Mouse (Mus musculus) heart, adult 9 months (tissue): ENCODE measurements around the gene Abhd2.

Experiments
- DNase-seq, 2 experiments: peaks; one replicate each; pipeline ENCODE4 v3.0.0; 2022; ENCODE audit warnings: low spot score in 2 of 2

The Abhd2 gene

DNA sequence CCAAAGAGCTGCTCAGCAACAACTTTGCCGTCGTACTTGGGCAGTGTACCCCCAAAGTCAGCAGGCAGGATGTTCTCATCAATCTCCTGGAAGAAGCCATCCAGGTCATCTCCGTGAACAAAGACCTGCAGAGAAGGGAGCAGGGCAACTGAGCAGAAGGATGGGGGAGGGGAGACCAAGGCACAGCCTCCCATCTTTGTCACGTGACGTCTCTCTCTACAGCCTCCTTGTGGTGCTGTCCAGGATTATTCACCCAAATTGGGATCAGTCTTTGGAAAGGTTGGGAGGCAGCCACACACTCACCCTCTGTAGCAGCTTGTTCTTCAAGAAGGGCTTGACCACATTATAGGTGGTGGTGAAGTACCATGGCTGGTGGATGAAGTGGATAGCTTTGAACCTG is 102.6 kb downstream of the Abhd2 start:
- DNase-seq = no peak

DNA sequence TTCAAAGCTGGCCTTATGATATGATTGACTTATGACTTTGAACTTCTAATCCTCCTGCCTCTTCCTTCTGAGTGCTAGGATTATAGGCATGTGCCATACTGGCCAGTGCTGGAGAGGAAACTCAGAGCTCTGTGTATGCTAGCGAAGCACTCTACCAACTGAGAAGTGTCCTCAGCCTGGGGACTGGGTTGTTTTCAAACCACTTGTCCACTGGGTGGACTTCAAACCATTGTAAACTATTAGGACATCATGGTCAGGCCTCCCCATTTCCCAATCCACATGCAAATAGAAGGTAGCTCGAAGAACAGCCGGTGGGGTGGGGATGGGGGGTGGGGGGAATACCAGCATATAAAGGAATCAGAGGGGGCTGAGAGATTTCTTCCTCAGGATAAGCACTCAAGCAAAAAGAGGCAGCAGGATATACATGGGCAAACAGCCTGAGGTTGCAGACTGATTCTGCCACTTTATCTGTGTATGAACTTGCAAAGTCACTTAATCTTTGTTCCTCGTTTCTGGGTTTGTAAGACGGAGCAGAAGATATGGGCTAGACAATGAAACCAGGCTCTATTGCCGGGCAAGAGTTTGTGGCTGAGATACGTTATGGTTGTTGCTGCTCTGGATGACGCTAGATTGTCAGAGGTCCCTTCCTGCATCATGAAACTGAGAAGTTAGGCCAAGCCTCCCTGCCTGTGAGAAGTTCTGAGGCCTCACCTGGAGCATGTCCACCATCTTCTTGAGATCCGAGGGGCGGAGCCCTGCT is 103.7 kb downstream of the Abhd2 start:
- DNase-seq = no peak

DNA sequence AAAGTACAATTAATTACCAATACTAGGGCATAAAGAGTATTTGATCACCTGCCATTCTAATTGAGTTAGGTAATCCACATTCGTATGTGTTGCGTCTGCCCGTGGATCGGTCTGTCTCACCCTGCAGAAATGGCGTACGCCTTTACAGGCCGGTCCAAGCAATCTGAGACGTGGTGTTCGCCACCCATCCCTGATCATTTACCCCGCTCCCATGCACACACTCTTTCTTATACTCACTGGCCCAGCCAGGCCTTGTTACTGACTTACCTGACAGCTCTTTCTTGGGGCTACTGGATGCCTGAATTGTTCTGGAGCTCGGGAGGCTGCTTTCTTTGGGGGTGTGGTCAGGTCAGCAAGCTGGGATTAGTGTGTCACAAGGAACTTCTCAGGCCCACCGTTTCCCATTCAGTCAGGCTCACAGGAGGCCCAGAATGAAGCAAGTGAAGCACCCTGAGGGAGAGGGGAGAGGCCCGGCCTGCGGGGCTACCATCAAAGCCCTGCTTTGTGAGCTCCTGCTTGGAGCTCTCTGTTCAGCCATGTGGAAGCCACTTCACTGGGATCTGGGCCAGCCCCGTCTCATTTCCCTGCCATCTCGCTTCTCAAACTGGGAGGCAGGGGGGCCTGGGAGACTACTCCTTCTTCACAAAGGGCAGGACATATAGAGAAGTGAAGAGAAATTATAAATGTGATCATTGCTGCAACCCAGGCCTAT is 113.6 kb downstream of the Abhd2 start, which contains the start of gene Rlbp1:
Rlbp1 (minus strand) TSS at position 627 of the 712 bp plus-strand sequence.
- DNase-seq = no peak

DNA sequence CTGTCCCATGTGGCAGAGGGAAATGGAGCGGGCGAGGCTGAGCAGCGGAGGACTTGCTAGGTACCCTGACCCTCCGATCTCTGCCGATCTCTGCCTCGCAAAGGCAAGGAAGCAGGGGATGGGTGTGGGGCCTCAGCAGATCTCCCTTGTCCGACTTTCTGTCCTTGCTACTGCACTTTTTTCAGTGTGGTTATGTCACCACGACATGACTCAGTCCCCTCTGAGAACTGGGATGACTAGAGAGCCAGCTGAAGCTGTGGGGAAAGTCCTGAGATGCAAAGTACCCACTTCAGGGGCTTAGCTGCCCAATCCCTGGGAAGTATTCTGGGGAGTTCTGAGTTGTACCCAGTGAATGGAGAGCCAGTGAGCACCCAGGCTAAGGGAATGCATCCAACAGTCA is 114.1 kb downstream of the Abhd2 start:
- no peak for DNase-seq

DNA sequence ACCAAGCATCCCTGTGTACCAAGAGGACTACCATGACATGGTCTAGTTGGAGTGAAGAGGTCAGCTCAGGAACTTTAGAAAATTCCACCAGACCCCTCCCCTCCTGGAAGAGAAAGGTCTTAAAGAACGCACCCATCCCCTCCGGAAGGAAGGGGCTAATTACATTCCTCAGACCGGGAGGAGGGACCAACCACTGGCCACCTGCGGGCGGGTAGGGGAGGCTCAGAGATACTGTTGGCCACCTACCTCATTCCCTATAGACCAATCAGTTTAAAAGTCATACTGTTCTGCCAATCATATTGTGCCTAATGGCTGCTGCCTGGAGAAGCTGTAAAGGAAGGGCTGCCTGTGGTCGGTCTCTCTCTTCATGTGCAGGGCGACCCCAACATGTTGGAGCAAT is 115.0 kb downstream of the Abhd2 start:
- DNase-seq = no peak

DNA sequence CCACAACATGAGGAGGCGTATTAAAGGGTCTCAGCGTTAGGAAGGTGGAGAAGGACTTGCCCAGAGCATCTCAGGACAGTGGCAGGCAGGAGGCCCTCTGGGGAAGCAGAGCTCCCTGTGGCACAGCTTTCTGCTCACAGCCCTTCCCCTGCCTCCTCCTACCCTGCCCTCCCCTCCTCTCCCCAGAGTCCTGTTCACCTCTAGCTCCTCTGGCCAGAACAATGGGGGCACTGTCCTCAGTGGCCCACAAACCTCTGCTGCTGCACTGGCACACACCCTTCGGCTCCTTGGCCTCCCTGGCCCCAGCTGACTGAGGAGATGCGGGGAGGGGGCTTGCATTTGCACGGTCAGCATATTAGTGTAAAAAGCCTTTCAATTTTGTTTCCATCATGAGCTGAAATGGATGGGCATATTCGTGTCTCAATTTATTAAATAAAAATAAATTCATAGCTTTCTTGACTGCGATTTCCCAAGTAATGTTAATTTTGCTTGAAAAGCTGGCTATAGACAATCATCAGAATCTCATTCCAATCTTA is 115.7 kb downstream of the Abhd2 start:
- DNase-seq = no peak

DNA sequence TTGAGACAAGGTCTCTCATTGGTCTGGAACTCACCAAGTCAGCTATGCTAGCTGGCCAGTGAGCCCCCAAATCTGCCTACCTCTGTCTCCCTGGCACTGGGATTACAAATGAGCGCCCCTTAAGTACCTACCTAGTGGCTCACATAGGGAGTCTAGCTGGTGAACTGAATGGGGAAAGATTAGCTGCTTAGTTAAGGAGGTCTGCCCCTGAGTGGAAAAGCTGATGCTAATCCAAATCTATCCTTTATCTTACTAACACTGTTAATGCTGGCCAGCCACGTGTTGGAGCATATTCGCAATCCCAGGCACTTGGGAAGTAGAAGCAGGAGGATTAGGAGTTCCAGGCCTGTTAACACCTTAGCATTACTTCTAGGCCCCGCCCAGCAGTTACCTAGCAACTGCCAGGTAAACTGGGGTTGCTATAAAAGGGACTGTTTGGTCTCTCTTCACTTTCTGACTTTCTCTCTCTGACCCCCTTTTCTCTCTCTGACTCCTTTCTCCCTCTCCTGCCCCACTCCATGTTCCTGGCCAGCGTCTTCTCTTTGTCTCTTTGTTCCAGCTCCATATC is 117.2 kb downstream of the Abhd2 start:
- no peak for DNase-seq

DNA sequence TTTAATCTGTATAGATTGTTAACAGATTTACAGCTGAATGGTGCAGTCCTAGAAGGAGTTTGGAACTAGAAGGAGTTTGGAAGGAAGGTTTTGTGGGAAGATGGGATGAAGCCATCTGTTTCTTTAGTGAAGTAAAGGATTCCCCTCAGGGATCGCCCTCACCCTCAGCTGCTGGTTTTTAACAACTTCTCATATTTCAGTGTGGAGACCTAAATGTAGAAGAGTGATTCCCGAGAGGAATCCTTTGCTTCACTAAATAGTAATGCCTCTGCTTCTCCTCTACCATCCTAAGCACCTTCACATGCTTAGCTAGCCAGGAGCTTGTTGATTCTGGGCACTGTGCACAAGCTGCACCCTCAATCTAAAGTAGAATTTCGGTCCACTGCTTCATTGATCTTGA is 118.5 kb downstream of the Abhd2 start:
- DNase-seq = no peak

DNA sequence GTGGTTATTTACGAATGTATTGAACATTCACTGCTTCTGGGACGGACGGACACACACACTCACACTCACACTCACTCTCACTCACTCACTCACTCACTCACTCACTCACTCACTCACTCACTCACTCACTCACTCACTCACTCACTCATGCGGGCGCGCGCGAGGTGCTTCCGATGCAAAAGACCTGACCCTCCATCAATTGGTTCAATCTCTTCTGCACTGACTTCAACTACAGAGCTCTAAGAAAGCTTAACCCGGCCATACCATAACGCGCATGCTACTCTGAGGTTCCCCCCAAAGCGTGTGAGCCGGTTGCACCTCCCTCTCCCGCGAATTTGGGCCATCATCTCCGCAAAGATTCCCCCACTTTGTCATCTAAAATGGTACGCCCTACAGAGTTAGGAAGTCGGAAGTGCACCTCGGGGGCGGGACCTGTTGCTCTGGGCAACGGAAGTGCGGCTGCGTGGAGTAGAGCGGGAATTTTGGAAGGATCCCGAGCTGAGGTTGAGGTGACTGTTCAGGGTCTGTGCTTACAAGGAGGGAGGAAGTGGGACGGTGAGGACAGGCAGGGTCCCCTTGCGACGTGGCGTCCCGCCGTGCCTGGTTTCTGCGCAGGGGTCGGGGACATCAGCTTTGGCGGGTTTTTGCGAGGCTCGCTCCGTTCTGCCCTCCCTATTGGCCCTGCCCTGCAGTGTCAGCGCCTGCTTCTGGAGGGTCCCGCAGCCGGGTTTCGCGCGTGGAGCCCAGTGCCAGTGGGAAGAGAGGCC is 119.1 kb downstream of the Abhd2 start, which contains the start of gene Fanci:
Fanci (plus strand) TSS at position 47 of the 767 bp plus-strand sequence.
- DNase-seq = peak; percentile 84 to 93

DNA sequence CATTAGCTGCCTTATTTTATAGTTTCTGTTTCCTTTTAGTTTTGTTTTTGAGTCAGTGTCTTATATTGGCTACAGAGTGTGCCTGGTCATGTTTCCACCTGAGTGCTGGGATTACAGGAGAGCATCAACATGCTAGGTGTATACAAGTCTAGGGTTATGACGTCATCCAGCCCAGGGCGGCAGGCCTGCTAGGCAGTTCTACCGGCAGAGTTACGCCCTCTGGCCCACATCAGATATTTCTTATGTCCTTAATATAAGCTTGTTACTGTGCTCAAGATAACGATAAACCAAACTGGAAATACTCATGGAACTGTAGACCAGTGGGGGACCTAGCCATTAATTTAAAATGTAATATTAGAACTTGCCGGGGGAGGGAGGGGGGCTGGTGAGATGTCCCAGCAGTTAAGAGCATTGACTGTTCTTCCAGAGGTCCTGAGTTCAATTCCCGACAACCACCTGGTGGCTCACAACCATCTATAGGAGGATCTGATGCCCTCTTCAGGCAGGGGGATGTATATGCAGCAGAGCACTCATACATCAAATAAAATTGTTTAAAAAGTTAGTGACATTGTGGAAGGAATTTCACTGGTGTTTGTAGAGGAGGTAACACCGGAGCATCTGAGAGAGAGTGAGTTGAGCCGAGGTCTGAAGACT is 120.0 kb downstream of the Abhd2 start:
- DNase-seq = no peak

DNA sequence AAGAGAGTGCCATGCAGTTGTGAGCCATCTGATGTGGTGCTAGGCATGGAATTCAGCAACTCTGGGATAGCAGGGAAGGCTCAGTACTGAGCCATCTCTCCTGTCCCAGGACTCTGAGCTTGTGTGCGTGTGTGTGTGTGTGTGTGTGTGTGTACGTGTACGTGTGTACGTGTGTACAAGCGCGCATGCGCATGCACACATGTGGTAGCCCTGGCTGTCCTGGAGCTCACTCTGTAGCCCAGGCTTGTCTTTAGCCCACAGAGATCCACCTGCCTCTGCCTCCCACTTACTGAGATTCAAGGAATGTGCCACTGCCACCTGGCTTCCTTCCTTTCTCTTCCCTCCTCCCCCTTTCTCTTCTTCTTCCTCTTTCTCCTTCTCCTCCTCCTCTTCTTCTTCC is 120.9 kb downstream of the Abhd2 start:
- DNase-seq = no peak

DNA sequence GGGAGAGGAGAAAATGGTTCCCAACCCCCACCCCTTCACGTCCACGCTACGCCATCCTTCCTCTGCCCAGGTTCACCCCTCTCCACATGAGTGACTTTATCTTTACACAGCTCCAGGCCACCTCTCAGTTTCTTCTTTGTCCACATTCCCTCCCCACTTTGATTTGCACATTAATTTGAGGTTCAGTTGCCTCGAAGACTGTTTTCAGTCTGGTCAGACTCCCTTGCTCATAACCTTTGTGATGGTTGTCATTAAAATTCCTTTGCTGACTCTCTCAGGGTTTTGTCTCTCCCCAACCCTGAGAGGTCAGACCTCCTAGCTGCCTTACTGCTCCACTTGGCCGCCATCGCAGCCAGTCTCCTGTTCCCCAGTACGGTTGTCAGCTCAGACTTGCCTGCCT is 121.7 kb downstream of the Abhd2 start:
- DNase-seq = no peak

DNA sequence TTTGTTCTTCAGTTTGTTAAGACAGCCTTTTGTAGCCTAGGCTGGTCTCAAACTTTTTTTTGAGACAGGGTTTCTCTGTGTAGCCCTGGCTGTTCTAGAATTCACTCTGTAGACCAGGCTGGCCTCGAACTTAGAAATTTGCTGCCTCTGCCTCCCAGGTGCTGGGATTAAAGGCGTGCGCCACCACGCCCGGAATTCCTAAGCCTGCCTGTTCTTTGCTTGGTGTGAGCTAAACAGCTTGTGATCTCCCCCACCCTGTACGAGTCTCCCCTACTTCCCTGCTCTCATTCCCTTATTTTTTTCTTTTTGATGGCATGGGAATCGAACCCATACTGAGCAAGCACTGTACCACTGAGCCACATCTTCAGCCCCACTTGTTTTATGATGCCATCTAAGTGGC is 122.2 kb downstream of the Abhd2 start:
- DNase-seq = no peak

DNA sequence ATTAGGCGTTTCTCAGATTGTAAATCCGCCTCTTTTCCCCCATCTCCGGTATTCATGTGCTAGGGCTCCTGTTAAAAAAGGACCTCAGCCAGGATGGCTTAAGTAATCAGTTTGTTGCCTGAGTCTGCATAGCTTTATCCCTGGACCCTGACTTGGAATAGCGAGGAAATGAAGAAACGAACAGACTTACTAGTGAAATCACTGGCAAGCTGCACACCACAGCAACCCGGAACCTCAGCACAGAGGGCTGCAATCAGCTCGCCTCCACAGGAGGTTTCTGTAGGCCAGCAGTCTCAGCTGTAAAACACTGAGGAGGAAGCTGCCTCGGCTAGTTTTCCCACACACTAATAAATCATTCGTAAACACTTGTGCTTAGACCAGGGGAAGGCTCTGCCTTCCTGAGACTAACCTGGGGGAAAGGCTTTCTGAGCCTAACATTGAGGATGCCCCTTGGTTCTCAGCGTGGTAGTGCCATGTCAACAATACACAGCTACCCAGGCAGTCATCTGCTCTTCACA is 124.5 kb downstream of the Abhd2 start:
- DNase-seq = no peak

DNA sequence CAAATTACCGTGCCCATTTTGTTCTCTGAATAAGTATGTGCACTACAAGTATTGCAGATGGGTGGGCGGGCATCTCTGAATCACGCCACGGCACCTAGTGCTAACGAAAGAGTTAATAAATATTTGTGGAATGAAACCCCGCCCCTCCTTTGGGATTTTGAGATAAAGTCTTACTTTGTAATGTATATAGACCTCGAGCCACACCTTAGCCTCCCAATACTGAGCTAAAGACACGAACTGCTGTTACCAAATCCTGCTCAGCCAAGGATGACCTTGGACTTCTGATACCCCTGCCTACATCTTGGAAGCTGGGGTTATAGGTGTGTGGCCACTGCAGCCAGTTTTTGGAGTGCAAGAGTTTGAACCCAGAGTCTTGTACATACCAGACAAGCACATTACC is 125.4 kb downstream of the Abhd2 start:
- DNase-seq = no peak

DNA sequence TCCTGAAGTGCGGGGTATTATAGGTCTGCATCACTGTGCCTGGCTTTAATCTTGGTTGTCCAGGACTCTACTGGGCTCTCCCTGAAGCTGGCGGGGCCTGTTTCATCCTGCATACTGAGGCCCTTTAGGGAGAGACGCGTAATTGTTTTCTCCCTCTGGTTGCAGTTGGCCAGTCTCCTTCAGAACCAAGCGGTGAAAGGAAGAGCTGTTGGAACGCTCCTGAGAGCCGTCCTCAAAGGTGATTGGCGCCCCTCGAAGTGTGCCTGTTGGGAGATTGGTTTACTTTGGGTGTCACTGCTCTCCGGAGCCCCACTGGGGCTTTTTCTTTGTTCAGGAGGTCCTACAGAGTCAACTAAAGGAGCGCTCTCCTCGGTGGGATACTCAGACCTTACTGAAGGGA is 126.0 kb downstream of the Abhd2 start:
- DNase-seq = no peak

DNA sequence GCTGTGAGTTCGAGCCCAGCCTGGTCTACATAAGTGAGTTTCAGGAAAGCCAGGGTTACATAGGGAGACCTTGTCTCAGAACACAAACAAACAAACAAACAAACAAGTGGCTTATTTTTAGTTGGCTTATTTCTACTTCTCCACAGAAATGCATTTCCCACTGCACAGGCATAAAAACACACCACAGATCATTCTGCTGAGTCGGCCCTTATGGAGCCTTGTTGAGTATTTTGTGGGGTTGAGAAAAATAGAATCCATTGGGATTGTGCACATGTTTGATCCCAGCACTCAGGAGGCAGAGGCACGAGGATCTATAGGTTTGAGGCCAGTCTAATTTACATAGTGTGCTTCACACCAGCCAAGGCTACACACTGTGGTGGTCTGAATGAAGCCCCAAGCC is 127.3 kb downstream of the Abhd2 start:
- no peak for DNase-seq

DNA sequence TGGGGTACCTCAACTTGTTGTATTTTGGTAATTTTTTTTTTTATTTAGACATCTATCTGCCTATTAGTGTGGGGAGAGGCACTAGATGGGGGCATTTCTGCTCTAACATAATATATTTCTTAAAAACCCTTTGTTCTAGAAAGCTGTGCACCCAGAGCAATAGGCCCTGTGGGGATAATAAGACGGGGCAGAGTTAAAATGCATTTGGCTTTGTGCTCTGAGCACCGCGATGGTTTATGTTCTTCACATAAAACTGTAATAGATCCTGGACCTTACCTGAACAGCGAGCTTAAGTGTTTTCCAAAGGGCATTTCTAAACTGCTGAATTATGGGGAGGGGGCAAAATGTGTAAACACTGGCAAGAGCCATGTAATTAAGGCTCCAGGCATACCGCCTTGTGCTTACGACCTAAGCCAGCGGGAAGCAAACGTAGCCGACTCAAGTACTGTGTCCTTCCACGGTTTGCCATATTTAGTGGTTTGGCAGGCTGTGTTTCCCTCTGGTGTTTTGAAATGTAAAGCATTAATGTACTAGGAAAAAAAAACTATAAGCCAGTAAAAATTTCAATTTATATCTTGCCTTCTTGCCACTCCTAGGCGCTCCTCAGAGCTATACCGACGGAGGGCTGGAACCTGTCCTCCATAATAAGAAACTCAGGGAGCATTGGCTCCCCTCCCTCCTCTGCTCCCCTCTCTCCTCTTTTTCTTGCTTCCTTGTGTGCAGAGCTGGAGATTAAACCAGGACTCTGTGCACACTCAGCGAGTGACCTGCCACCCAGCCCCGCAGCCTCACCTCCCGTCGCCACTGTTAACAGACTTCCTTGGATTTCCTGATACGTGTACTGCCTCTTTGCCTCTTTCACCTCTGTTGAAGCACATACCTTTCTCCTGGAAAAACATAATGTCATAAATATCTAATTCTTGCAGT is 141.7 kb downstream of the Abhd2 start:
- DNase-seq = no peak
